Mouse (Mus musculus) kidney, embryonic 14.5 days (tissue): Measurements from ENCODE around the gene Meis1. TPM values are rescaled to one million over a fixed set of nuclear protein-coding genes. Genes with fewer than 3 reads are reported as not detected.

Experiments
- ATAC-seq: fragments of 200-750 bp; cut with Nextera tagmentation; 2 replicates; pipeline ENCODE4 v1.8.0; 2017; ENCODE audit warnings: moderate number of reproducible peaks, mild to moderate bottlenecking, moderate TSS enrichment, moderate library complexity; ENCODE audit not compliant: low FRiP score, low TSS enrichment
- H3K27ac ChIP-seq: fragments of 300-500 bp; sonication (generic); 2 replicates; pipeline ENCODE4 v1.5.1; 2014; ENCODE audit warnings: low read depth, mild to moderate bottlenecking, low read length, moderate library complexity, mixed read lengths
- H3K27me3 ChIP-seq: fragments of 300-500 bp; sonication (generic); 2 replicates; pipeline ENCODE4 v1.6.1; 2014; ENCODE audit warnings: mild to moderate bottlenecking, low read length; ENCODE audit not compliant: control insufficient read depth, insufficient read depth
- H3K36me3 ChIP-seq: fragments of 300-500 bp; sonication (generic); 2 replicates; pipeline ENCODE4 v1.6.1; 2014; ENCODE audit warnings: low read length, mixed read lengths; ENCODE audit not compliant: control insufficient read depth, insufficient read depth
- H3K4me1 ChIP-seq: fragments of 300-500 bp; sonication (generic); 2 replicates; pipeline ENCODE4 v1.6.1; 2014; ENCODE audit warnings: low read length, mixed read lengths; ENCODE audit not compliant: control insufficient read depth, insufficient read depth
- H3K4me2 ChIP-seq: fragments of 300-500 bp; sonication (generic); replicated peaks from 2 replicates; pipeline ENCODE4 v1.6.1; 2014; ENCODE audit warnings: low read depth, mild to moderate bottlenecking, low read length
- H3K4me3 ChIP-seq: fragments of 300-500 bp; sonication (generic); 2 replicates; pipeline ENCODE4 v1.5.1; 2014; ENCODE audit warnings: mild to moderate bottlenecking, low read length
- H3K9ac ChIP-seq: fragments of 300-500 bp; sonication (generic); 2 replicates; pipeline ENCODE4 v1.6.1; 2014; ENCODE audit warnings: low read depth, mild to moderate bottlenecking, low read length, moderate library complexity
- H3K9me3 ChIP-seq: fragments of 300-500 bp; sonication (generic); 2 replicates; pipeline ENCODE4 v1.6.1; 2016; ENCODE audit warnings: low read length; ENCODE audit not compliant: control insufficient read depth
- WGBS: fragments of 180-500 bp; shearing (Covaris S2); extraction: QIAGEN DNeasy Blood & Tissue Kit; methylation state at CpG from one replicate; pipeline ENCODE4 v1.1.7; 2014; 5-methylcytosine and 5-hydroxymethylcytosine counted together
- polyA plus RNA-seq: library from polyadenylated mRNA; unstranded; fragments of >200 nt; fragmentation: Nextera tagmentation; extraction: Ambion mirVana; gene quantifications from 2 replicates; pipeline ENCODE4 v1.2.1, GENCODE M21; 2014

The Meis1 gene
- polyA plus RNA-seq, 1 experiment from 2014 or later, result 109 TPM

DNA sequence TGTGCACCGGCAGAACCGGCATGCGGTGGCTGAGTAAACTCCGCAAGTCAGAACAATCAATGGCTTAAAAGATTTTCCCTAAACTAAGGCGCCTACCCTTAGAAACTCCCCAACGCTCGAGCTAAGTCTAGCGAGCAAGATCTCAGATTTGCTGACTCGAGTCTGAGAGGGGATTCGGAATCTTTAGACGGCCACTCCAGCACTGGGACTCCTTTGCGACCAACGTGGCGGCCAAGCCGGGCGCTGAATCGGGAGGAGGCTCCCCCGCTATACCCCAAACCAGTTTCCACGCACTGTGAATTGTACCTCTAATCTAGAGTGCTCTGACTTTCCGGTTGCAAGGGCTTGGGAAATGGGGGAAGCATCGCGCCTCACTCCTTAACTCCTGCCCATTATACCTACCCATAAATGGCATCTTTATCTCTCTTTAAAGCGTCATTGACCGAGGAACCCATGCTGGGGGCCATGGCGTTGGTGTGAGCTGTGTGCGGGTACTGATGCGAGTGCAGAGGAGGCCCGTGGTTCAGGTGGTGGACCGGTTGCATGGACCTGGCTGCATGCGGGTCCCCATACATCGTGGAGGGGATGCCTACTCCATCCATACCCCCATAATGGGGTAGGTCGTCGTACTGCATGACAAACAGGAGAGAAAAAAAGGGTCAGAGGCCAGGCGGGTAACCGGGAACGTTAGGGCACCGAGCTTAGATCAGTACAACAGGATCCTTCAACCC, 2.9 kb downstream of the Meis1 start:
- Histone ChIP-seq H3K4me1 (peaks cover 10% of the 10 kb centered on the region; the same call in 1 of the 2 replicates), H3K4me3 (peak overlapping the region; percentile 73)
- WGBS, result under 1% methylated on average over 37 of the region's 37 CpGs

DNA sequence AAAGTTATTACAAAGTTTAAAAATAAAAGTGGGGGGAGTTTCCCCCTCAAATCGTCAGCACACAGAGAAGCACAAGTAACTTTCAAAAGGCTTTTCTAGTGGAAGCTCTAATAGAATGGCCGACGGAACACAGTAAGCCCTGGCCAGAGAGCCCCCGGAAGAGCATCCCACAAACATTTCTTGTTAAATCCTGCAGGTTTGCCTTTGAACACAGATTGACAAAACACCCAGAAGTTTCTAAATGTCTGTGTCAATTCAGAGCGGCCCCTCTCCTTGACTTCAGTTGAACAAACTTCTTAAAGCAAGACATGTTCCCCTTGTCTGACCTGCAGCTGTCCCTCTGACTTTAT, 3.4 kb downstream of the Meis1 start:
- H3K4me2 ChIP-seq, result peak overlapping the region; percentile 73
- 2% methylated on average over 5 of the region's 5 CpGs for WGBS
- H3K9me3 ChIP-seq, result no peaks in the 10 kb centered on the region
- H3K4me3 ChIP-seq, result peak overlapping the region; percentile 73
- H3K27ac ChIP-seq, result peak overlapping the region; percentile 99; the same call in 1 of the 2 replicates
- H3K27me3 ChIP-seq, result no peaks in the 10 kb centered on the region
- H3K4me1 ChIP-seq, result peaks cover 8% of the 10 kb centered on the region; the same call in 1 of the 2 replicates
- H3K9ac ChIP-seq, result peak overlapping the region; percentile 93
- peaks cover 13% of the 10 kb centered on the region; the same call in 1 of the 2 replicates for H3K36me3 ChIP-seq
- ATAC-seq, result no peak

More for the DNA sequence above, 2.9 kb downstream of the Meis1 start:
- Histone ChIP-seq H3K36me3 (peaks cover 12% of the 10 kb centered on the region; the same call in 1 of the 2 replicates), H3K27ac (peak overlapping the region; percentile 99), H3K27me3 (no peaks in the 10 kb centered on the region), H3K9me3 (no peaks in the 10 kb centered on the region), H3K9ac (peak overlapping the region; percentile 93), H3K4me2 (peak overlapping the region; percentile 73)
- ATAC-seq, result no peak

DNA sequence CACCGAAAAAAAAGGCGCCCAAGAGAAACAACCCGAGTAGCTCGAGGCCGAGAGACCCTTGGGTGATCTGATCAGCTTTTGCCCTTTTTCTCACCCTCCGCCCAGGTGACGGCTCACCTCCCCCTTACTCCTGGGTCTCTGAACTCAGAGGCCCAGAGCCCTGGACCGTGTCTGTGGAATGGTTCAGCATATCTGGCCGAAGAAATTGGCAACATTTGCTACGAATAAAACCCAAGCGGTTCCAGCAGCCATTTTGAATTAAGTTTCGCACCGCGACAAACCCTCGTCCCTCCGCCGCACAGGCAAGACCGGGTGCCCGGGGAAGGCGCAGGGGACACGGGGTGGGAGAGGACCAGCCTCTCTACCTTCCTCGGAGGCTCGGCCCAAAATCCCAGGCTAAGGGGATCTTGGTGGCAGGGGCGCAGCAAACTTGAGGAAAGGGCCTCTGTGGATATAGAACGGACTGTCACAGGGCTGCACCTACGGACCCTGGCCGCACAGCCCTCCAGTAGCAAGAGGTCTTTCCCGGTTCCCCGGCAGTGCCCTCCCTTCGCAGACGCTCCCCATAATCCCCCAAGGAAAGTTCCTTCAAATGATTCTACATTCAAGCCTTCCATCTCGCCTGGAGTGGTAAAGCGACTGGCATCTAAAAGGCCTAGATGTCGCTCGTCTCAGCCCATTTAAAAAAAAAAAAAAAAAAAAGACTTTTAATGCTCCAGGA, 4.2 kb downstream of the Meis1 start:
- peaks cover 15% of the 10 kb centered on the region; the same call in 1 of the 2 replicates for H3K36me3 ChIP-seq
- H3K4me3 ChIP-seq, result peak overlapping the region; percentile 73
- WGBS, result under 1% methylated on average over 34 of the region's 35 CpGs
- H3K27me3 ChIP-seq, result no peaks in the 10 kb centered on the region
- ATAC-seq, result no peak
- H3K4me1 ChIP-seq, result peaks cover 8% of the 10 kb centered on the region; the same call in 1 of the 2 replicates
- peak overlapping the region; percentile 93 for H3K9ac ChIP-seq
- H3K4me2 ChIP-seq, result peak overlapping the region; percentile 73
- peak overlapping the region; percentile 99 for H3K27ac ChIP-seq
- no peaks in the 10 kb centered on the region for H3K9me3 ChIP-seq

DNA sequence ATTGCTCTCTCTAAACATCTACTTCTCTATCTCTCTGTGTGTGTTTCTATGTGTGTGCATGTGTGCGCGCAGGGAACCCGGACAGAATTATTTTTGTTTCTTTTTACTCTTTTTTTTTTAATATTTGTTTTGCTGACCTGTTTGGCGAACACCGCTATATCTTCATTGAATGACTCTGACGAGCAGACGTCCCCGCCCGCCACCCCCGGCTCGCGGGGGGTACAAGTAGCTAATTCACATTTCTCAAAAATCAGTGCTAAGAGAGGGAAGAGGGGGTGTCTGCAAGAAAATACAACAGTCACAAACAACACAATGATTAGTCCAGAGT, 4.7 kb downstream of the Meis1 start:
- H3K9me3 ChIP-seq, result no peaks in the 10 kb centered on the region
- no peaks in the 10 kb centered on the region for H3K27me3 ChIP-seq
- peak overlapping the region; percentile 73 for H3K4me2 ChIP-seq
- peak overlapping the region; percentile 93 for H3K9ac ChIP-seq
- no peak for ATAC-seq
- peak overlapping the region; percentile 99 for H3K27ac ChIP-seq
- peaks cover 12% of the 10 kb centered on the region; the same call in 1 of the 2 replicates for H3K4me1 ChIP-seq
- peak overlapping the region; percentile 73 for H3K4me3 ChIP-seq
- H3K36me3 ChIP-seq, result peaks cover 15% of the 10 kb centered on the region; the same call in 1 of the 2 replicates
- WGBS, result 7% methylated on average over 12 of the region's 12 CpGs

DNA sequence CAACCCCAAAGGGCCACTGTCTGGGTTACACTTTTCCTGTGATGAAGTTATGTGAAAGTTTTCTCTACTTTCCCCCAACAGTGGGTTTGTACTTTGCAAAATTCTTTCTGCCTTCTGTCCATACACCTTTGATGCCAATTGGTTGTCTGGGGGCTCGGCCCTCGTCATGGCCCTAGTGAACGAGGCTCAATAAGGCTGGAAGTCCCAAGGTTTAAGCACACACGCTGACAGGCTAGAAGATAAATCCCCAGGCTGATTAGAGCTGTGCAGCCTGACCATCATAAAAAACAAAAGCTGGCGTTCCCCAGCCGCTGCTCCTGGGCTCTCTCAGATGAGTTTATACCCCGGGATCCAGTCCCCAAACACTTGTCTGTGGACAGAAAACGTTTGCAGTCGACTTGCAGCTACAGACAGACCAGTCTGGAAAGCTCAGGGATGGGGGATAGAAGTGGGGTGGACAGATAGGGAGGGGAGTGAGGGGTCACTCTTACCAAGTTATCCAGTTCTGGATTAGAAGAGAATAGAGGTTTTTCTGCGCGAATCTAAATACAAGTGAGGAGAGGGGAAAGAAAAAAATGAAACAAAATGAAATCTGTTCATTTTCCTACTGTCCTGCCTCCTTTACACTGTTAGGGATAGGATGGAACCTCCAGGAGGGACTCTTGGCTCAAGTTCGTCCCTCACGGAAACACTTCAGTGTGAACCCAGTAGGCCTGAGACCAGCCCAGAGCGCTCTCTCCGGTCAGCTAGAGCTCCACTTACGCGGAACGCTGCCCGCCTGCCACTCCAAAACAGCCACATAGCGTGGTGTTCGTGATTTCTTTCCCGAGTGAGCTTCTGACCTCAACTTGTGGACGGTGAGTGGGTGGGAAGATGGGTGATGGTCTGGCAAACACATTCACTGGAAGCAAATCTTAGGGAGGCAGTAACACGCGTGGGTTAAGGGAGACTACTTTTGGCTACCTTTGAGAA, 5.4 kb downstream of the Meis1 start:
- H3K4me1 ChIP-seq, result peaks cover 12% of the 10 kb centered on the region; the same call in 1 of the 2 replicates
- 8% methylated on average over 25 of the region's 25 CpGs for WGBS
- ATAC-seq, result peak; percentile 10; the same call in 1 of the 2 replicates

DNA sequence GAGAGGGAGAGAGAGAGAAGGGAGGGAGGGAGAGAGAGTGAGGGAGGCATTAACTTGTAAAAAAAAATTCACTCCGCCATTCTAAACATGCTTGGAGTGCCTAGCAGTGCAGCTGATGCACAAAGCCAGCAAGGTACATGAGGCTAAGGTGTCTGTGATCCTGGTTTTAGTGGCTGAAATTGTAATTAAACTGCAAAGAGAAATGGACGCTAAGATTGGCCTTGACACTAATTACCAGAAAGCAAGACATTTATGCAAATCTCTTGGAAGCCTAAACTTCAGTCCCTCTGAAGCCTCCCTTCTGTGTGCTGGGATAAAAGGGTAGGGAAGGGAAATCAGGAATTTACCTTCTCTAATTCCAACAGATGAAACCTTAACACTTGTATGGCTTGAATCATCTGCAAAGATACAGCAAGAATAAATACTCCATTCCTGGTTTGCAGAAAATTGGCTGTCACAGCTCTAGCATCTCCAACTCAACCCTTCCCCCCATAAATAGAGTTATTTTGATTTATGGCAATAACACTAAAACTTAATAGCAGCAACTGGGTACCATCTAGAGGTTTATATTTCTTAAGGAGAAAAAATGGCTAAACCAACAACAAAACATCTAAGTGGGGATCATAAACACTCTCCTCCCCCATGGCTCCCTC, 6.2 kb downstream of the Meis1 start:
- ATAC-seq, result no peak
- peak overlapping the region; percentile 73 for H3K4me3 ChIP-seq
- H3K4me2 ChIP-seq, result peak overlapping the region; percentile 73
- H3K9me3 ChIP-seq, result no peaks in the 10 kb centered on the region
- peaks cover 22% of the 10 kb centered on the region; the same call in 1 of the 2 replicates for H3K36me3 ChIP-seq
- peak overlapping the region; percentile 99 for H3K27ac ChIP-seq
- peaks cover 18% of the 10 kb centered on the region; the same call in 1 of the 2 replicates for H3K4me1 ChIP-seq
- 11% methylated on average over 2 of the region's 2 CpGs for WGBS
- H3K9ac ChIP-seq, result peak overlapping the region; percentile 93
- no peaks in the 10 kb centered on the region for H3K27me3 ChIP-seq

More for the DNA sequence above, 5.4 kb downstream of the Meis1 start:
- Histone ChIP-seq H3K27ac (peak overlapping the region; percentile 99), H3K9ac (peak overlapping the region; percentile 93), H3K27me3 (no peaks in the 10 kb centered on the region), H3K9me3 (no peaks in the 10 kb centered on the region), H3K4me2 (peak overlapping the region; percentile 73), H3K4me3 (peak overlapping the region; percentile 73), H3K36me3 (peaks cover 20% of the 10 kb centered on the region; the same call in 1 of the 2 replicates)

DNA sequence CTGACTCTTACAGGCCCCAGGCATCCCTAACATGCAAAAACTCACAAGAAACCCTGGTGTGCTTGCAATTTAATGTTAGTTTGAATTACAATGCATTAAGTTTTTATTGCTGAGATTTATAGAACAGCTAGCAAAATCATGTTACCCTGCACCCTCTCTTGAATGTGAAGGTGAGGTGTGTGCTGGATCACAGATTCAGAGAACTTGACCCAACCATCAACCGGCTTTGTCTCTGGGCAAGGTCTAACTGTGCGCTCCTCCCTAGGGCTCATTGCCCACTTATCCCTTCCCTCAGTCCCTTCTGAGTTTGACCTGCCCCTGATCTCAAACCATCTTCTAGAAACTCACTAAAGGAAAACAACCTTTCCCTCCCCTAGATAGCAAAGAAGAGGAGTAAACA, 6.8 kb downstream of the Meis1 start:
- WGBS, result 11% methylated on average over 2 of the region's 2 CpGs
- Histone ChIP-seq H3K4me1 (peaks cover 24% of the 10 kb centered on the region; the same call in 1 of the 2 replicates), H3K9ac (peak overlapping the region; percentile 93; the same call in 1 of the 2 replicates), H3K9me3 (no peaks in the 10 kb centered on the region), H3K27me3 (no peaks in the 10 kb centered on the region), H3K4me2 (peak overlapping the region; percentile 73), H3K4me3 (peak overlapping the region; percentile 73; the same call in 1 of the 2 replicates), H3K27ac (peak overlapping the region; percentile 99), H3K36me3 (peaks cover 25% of the 10 kb centered on the region; the same call in 1 of the 2 replicates)
- ATAC-seq, result peak; percentile 45; the same call in 1 of the 2 replicates
